Mouse (Mus musculus) kidney, adult 18-20 months (tissue): ENCODE measurements at regions not wholly inside any gene's neighbourhood (a gene's known extent, or its start where the extent isn't known, plus 50 kb on each side); places are given as distances from the start of the nearest gene placed in this dataset.
"Not testable (repeated sequence)": the region's sequence is repeated elsewhere in the genome, so short reads cannot be mapped to it uniquely, and the experiment has no call there.

Experiments used
- DNase-seq: peaks from one replicate; pipeline ENCODE4 v3.0.0; 2021

DNA sequence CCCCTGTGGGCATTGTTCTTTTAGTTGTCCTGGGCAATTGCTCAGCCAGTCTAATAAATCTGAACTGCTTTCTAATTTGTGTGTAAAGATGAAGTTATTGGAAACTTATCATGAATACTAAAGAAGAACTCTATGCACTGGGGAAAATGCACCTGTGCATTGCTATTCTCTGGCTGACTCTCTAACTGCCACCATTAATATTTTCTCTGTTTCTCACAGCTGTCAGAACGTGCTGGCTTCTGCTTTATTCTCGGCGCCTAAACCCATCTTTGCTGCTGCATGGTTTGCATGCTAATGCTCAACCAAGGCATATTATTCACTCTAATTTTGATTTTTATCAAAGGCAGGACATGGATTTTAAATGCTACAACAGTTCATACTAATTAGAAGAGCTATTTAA is 128.9 kb upstream of the Gm527 start:
- no peak for DNase-seq

DNA sequence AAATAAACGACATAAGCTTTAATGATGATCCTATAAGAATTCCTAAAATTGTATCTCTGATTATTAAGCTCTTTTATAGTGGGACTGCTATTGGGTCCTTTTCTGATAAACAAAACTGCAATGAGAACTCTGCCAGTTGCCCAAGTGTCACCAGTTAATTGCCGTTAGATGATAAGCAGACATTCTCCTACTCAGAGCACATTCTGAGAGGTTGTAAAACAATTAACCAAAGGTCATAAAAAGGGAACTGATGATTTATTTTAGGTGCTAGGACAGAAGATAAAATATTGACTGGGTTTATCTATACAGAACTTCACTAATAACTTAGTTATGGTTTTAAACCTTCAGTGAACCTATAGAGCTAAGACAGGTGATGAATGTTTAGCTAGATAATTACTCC is 109.2 kb upstream of the Gm527 start:
- not testable (repeated sequence) for DNase-seq

DNA sequence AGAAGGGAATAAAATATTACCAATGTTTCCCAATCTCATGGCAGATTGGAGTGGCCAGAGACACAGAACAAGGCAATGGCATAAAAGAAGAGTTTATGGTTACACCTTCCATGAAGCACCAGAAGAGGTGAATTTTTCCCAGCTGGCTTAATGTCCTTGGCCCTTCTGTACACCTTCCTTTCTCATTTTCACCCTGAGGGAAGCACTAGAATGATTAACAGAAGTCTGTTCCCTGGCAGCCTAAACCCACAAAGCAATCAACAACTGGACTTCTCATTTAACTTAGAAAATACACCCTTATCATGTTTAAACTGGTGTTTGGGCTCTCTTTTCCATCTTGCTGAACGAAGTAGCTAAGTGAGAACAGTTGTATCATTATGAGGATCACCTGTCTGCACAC is 107.6 kb upstream of the Gm527 start:
- no peak for DNase-seq

- no peak for DNase-seq
These were observed 101.8 kb upstream of the Gm527 start for GRCm38 (mm10) chr12:64815871-64816270.

GRCm38 (mm10) chr12:64817056-64817810 is 100.5 kb upstream of the Gm527 start:
- DNase-seq = peak; percentile 28

DNA sequence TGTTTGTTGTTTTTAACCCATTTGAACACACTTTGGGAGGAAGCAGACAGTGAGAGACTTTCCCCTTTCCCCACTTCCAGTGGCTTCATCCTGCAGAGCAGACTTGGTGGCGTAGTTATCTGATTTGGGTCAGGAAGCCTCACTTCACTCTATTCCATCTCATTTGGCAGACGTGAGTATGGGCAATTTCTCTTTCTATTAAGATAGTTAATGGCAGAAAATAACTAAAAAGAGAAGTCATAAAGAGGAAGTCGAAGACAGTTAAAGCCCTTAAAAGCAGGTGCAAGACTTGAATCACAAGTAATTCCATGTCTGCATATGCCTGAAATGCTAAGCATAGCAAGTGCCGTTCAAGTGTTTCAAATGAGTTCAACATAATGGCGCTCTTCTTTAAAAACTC is 97.0 kb upstream of the Gm527 start:
- no peak for DNase-seq

DNA sequence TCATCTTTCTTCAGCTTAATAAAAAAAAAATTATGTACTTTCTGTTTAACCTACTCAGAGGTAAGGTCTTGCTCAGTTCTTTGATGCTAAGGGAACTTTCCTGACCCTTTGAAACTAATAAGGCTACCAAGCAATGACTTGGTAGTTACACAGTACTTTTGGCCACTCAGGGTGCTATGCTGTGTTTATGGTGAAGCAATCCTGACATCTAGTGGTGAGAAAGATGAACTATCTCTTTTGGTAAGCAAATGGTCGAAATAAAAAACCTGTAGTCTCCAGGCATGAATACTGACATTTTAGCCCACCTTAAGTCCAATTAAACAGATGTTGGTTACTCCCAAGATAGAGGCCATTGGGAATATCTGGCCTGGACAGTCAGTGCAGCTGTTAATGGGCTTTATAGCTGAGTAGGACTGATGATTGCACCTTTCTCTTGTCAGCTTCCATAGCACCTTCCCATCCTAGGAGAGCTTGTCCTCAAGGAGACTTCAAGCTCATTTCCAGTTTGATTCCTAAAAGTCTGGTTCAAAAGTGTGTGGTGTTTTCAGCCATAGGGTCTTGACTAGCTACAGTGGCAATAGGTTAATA is 88.0 kb upstream of the Gm527 start:
- no peak for DNase-seq

DNA sequence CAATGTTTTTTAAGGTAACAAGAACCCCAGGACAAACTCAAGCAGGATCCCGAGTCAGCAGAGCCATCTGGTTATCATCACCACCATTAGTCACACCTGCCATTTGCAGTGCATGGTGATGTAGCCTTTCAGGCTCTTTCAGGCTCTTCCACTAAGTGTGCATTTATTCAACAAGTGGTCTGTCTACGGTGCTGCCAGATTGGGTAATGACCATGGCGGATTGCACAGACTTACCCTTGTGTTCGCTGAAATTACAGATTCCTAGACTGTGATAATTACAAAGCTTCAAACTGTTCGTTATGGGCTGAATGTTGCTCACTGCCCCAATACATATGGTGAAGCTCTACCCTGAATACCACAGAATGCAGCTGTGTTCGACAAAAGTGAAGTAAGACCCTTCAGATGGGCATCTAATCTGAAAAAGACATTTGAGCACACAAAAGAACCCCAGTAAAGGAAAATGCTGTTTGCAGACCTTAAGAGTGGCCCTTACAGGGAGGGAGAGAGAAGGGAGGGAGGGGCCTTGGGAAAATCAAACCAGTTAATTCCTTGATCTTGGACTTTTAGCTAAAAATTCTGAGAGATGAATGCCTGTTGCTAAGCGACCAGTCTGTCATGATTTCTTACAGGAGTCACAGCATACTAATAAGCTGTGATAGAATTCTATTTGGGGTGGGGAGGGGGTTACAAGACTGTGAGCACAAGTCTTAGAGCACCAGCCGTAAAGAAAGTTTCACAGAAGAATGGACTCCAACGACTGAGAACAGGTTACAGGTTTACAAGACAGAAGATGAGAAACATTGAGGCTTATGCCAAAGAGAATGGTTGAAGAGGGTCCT is 85.2 kb upstream of the Gm527 start:
- DNase-seq = no peak

- no peak for DNase-seq
These were observed 60.0 kb upstream of the Gm527 start for GRCm38 (mm10) chr12:64857709-64858108.
